Mouse (Mus musculus): Measurements from ENCODE around the gene Aebp1.

Aebp1 gene
- long read RNA-seq, experiment 1, transcript Aebp1-201 (21 exons, 3,831 nt), result major isoform, 27 of 162 reads
- long read RNA-seq, experiment 1, partial matches to known transcripts, result 102 of 162 reads
- long read RNA-seq, experiment 1, other reads (novel, unspliced or antisense), result 32 of 162 reads
- long read RNA-seq, experiment 2, transcript Aebp1-201 (21 exons, 3,831 nt), result major isoform, 9 of 191 reads
- long read RNA-seq, experiment 2, partial matches to known transcripts, result 165 of 191 reads
- long read RNA-seq, experiment 2, other reads (novel, unspliced or antisense), result 17 of 191 reads

- intact Hi-C loops (cut with DNase I), result no loop called here
Observed at GRCm38 (mm10) chr11:5861678-5862393, at the start of gene Aebp1. Gene Aebp1, plus strand, starts transcription at chr11:5861947.

- intact Hi-C loops (cut with DNase I), result no loop called here
Observed at GRCm38 (mm10) chr11:5813381-5813780, 48.4 kb upstream of the Aebp1 start.

DNA sequence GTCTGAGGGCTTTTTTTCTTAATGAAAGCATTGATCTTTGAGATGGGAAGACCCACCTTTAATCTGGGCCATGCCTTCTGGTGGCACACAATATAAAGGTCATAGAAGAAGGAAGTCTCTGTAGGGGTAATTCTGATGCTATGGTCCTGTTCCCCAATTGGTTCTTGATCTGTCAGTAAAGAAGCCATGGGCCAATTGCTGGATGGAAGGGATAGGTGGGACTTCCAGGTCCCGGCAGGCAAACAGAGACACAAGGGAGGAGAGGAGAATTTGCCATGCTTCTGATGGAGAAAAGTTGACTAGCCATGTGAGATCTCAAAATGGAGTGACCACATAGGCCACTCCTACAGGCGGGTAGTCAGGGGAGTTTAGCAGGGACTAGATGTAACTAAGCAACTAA, 42.5 kb upstream of the Aebp1 start:
- intact Hi-C loops (cut with DNase I), result no loop called here

DNA sequence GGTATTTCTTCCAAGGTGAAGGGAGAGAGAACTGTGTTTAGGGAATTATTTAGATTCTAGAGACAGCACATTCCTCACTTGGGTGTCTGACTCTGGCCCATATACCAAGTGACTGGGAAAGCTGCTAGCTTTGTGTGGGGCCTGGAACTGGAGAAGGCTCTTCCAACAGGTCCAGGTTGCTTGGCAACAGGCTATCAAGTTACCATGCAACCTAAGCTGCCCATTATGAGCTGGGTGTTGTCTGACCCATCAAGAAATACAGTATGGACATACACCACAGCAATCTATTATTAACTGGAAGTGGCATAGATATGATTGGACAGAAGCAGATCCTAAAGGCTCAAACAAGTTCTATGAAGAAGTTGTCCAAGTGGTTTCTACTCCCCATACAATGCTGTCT, 36.3 kb upstream of the Aebp1 start:
- intact Hi-C loops (cut with DNase I), result no loop called here

DNA sequence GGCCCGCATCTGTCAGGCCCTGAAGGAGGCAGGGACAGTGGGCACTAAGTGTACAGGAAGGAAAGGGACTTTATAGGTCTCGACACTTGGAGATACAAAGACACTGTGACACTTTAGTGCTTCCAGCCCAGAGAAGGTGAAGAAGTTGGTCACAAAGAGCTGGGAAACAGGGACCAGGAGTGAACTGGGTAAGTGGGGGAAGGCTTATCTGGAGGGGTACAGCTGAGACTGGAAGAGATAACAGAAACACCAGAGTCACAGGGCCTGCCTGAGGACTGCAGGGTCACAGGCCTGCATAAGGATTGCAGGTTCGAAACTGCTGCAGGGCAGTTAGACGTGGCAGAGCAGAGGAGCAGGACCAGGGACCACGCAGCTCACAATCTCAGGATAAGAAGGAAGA, 33.8 kb upstream of the Aebp1 start:
- intact Hi-C loops (cut with DNase I), result no loop called here

- intact Hi-C loops (cut with DNase I), result no loop called here
Observed at GRCm38 (mm10) chr11:5828509-5829191, 33.1 kb upstream of the Aebp1 start.

DNA sequence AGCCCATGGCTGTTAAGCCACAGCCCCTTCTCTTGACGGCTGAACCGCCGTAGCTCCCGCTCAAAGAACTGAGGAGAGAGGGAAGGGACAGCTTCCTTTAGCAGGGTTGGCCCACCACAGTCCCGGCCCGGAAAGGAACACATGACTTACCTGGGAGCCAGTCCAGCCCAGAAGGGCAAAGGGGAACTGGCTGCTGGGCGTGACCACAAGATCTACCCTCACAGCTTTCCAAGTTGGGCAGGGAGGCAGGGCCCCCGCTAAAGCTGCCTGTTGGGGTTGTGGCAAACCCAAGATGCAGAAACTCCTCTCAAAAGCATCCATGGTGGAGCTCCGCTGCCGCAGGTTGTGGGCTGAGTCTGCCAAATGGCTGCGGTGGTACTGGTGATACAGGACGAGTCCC, 32.4 kb upstream of the Aebp1 start:
- intact Hi-C loops (cut with DNase I), result no loop called here

GRCm38 (mm10) chr11:5834506-5834905, 27.2 kb upstream of the Aebp1 start:
- intact Hi-C loops (cut with DNase I), result no loop called here

GRCm38 (mm10) chr11:5835057-5835456, 26.7 kb upstream of the Aebp1 start:
- intact Hi-C loops (cut with DNase I), result loop anchor here (5.0 kb wide), 1 partner anchor 47 kb away; no protein-coding TSS in a partner anchor

DNA sequence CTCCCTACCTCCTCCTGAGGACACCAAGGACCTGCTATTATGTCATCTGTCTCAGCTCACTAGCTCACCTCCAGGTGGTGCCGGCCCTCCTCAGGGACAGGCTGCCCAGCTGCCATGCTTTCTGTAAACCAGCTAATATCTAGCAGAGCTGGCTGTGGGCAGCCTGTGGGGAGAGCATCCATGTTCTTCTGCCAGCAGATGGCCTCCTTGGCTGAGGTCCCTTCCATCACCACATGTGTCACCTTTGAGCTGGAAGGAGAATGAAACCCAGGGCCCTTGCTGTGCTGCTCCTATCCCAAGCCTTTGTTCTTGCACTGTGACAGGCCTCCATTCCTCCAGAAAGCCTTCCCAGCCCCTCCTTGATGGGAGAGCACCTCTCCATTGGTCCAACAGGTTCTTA, 25.6 kb upstream of the Aebp1 start:
- intact Hi-C loops (cut with DNase I), result loop anchor here (5.0 kb wide), 1 partner anchor 46 kb away; no protein-coding TSS in a partner anchor

- intact Hi-C loops (cut with DNase I), result loop anchor here (5.0 kb wide), 1 partner anchor 45 kb away; no protein-coding TSS in a partner anchor
Observed at GRCm38 (mm10) chr11:5837251-5838246, 24.2 kb upstream of the Aebp1 start, which contains the start of gene Polm. Gene Polm, minus strand, starts transcription at chr11:5838016.

DNA sequence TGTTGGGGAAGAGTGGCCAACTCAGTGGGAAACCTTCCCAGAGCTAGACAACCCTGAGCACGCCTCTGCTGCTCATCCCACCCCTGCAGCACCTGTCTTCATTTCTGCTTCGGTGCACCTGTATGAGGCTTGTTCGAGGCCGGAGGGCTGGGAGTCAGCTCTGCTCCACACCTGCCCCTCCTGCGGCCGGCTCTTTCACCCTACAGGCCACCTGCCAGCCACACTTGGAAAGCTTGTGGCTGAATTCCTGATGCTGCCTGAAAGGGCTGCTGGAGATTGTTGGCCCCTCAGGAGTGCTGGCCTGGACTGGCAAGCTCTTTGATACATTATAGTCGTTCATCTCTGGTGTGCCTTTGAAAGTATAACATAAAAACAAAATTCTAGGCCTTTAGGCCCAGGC, 21.4 kb upstream of the Aebp1 start:
- intact Hi-C loops (cut with DNase I), result no loop called here

- intact Hi-C loops (cut with DNase I), result no loop called here
Observed at GRCm38 (mm10) chr11:5841751-5842150, 20.0 kb upstream of the Aebp1 start.

- intact Hi-C loops (cut with DNase I), result no loop called here
Observed at GRCm38 (mm10) chr11:5843131-5843530, 18.6 kb upstream of the Aebp1 start.

DNA sequence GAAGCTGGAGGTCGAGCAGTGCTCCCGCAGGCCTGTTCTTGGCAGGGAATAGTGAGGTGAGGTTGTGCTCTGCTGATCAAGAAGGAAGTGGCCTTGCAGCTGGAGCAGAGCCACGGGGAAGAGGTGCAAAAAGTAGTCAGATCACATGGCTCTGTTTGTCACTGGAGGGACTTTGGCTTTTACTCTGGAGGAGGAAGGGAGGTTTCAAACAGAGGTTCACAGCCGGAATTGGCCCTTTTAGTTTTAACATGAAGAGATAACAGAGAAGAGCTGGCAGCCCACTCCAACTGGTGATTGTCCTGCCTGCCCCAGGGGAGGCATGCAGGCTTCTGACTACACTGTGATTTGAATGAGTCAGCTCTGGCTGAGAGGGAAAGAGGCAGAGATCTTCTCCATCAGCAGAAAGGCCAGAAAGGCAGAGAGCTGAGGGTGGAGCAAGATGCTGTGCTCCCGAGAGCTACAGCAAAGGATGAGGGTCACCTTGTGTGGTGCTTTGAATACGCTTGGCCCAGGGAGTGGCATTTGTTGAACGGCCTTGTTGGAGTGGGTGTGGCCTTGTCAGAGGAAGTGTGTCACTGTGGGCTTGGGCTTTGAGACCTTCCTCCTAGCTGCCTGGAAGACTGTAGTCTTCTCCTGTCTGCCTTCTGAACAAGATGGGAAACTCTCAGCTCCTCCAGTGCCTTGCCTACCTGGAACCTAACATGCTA, 15.0 kb upstream of the Aebp1 start:
- intact Hi-C loops (cut with DNase I), result no loop called here

GRCm38 (mm10) chr11:5848741-5849140, 13.0 kb upstream of the Aebp1 start:
- intact Hi-C loops (cut with DNase I), result no loop called here

- intact Hi-C loops (cut with DNase I), result no loop called here
Observed at GRCm38 (mm10) chr11:5849316-5849715, 12.4 kb upstream of the Aebp1 start.

DNA sequence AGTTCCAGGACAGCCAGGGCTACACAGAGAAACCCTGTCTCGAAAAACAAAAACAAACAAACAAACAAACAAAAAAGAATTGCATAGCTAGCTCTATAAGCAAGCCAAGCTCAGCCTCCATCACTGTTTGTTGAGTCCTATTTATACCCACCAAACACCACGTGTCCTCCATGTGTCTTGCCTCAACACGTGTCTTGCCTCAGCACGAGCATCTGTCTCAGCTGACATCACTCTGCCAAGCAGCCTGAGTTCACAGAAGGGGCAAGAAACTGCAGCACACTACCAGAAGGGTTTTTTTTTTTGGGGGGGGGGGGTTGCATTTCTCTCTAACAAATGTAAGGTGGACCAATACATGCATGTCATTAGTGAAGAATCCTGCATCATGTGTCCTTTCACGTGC, 11.3 kb upstream of the Aebp1 start:
- intact Hi-C loops (cut with DNase I), result no loop called here

DNA sequence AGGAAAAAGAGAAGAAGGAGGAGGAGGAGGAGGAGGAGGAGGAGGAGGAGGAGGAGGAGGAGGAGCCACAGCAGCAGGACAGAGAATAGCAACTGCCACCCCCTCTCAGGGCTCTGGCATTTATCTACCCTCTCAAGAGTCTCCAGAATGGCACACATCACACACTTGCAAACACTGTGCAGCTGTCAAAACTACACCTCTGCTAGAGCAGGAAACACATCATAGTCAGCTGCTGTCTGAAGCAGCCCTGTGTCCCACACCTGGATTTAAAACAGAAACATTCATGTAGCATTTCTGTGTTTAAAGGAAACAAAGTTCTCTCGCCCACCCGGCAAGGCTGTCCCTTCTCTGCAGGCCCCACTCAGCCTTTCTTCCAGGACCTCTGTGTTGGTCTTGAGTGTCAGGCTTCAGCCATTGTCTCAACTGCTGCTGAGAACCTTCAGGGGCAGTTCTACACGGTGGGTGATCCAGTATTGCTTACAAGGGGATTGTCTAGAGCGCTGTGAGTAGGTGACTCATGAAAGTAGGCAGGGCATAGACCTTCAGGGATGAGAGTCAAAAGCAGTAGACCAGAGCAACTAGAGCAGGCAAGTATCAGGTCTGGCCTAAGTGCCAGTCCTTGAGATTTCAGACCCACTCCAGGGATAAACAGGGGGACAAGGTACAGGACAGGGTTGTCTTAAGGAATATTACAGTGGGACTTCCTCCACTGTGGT, 10.6 kb upstream of the Aebp1 start:
- intact Hi-C loops (cut with DNase I), result no loop called here

DNA sequence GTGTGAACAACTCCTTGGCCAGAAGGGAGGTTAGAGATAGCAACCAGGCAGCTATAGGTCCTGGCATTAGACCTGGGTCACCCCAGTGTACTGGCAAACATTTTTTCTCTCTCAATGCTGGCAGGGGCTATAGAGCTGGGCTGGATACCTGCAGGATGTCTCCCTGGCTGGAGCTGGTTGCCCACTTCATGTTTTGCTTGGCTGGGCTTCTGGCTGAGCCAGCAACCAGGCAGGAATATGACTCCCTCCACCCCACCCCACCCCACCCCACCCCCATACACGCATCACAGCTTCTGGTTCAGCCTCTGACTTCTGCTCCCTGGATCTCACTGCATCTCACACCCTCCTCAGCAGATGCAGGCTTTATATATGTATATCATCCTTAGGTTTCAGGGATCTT, 9.4 kb upstream of the Aebp1 start:
- intact Hi-C loops (cut with DNase I), result no loop called here
